Mouse (Mus musculus) brain, embryonic 14.5 days (tissue): Measurements from ENCODE around the gene Spata7.

Source experiments
- CTCF ChIP-seq: fragments of 200-500 bp; IDR thresholded peaks from 2 replicates; pipeline ENCODE4 v1.5.1; 2012; ENCODE audit warnings: inconsistent platforms, mild to moderate bottlenecking, moderate library complexity, borderline replicate concordance; ENCODE audit not compliant: insufficient read depth, insufficient read length; ENCODE audit errors: extremely low read depth
- POLR2A ChIP-seq: fragments of 200-500 bp; IDR thresholded peaks from 2 replicates; pipeline ENCODE4 v1.6.1; 2012; ENCODE audit warnings: mild to moderate bottlenecking, inconsistent platforms, borderline replicate concordance; ENCODE audit not compliant: poor library complexity, insufficient read depth, insufficient read length, severe bottlenecking; ENCODE audit errors: extremely low read depth

GRCm38 (mm10) chr12:98713621-98714103 is 85.7 kb downstream of the Spata7 start:
- TF ChIP-seq POLR2A (no peak), CTCF (no peak)
